Comparison of ENCODE assay signal across 8 mouse cellular contexts in genomic region chr4:155095238-155095900, GRCm38 (mm10). TPM values are rescaled to one million over a fixed set of nuclear protein-coding genes. Genes with fewer than 3 reads are reported as not detected.
DNase-seq lines count a peak whose midpoint lies in the region; ATAC-seq and TF ChIP-seq lines count a peak whose summit lies in the region.

No protein-coding gene starts in this region.

- ATAC-seq in Patski: peak; percentile 74
- peak; percentile 76 for ATAC-seq in hindbrain, embryonic 13.5 days (ENCODE audit: low FRiP score)

- CTCF ChIA-PET in Patski (lab: Charles Lee): interaction anchor here (0.7 to 7.9 kb wide), 7 partner anchors 9 to 213 kb away, joined by 3 to 50 read pairs (median 4); partner anchors contain the start of genes Faap20, Morn1 and Rer1

- TF ChIP-seq CTCF in Patski (IDR thresholded peaks at IDR 0.05): no peak

- H3K36me3 ChIP-seq in hindbrain, embryonic 13.5 days: peaks cover 11% of the 10 kb centered on the region; the same call in 1 of the 2 replicates

- H3K27ac ChIP-seq in hindbrain, embryonic 13.5 days: peak overlapping the region; percentile 71; the same call in 1 of the 2 replicates

- in situ Hi-C loops in Patski (cut with MboI; ENCODE audit: low pct_unique_long_range_greater_than_20kb): loop anchor here (5.0 kb wide), 1 partner anchor 152 kb away; the partner anchor contains the start of gene Faap20

- no peak overlapping the region for H3K4me3 ChIP-seq in hindbrain, embryonic 13.5 days

- H3K4me1 ChIP-seq in hindbrain, embryonic 13.5 days (replicated peaks): peaks cover 4% of the 10 kb centered on the region

- no peaks in the 10 kb centered on the region for H3K9me3 ChIP-seq in hindbrain, embryonic 13.5 days

- H3K4me2 ChIP-seq in hindbrain, embryonic 13.5 days: no peak overlapping the region

- DNase-seq in Patski (ENCODE audit: low read depth, low spot score): peak; percentile 83
- peak; percentile 95 to 96 for DNase-seq in cerebellum, postnatal 14 days
- peak; percentile 76 to 86 for DNase-seq in frontal cortex, postnatal 25 days (ENCODE audit: low spot score in 2 of 2)
- peak; percentile 86 to 93 for DNase-seq in layer of hippocampus, postnatal 14 days (ENCODE audit: low spot score in 2 of 2)
- DNase-seq in lung, postnatal 10 days: peak; percentile 92
- peak; percentile 81 for DNase-seq in ovary, postnatal 36 days (ENCODE audit: low spot score)
- peak; percentile 84 for DNase-seq in thymus, postnatal 14 days

- no peaks in the 10 kb centered on the region for H3K27me3 ChIP-seq in Patski
- H3K27me3 ChIP-seq in hindbrain, embryonic 13.5 days: no peaks in the 10 kb centered on the region

- POLR2A ChIA-PET in Patski (lab: Charles Lee): interaction anchor here (1.6 kb wide), 1 partner anchor 121 kb away, joined by 6 read pairs; no protein-coding TSS in a partner anchor

- H3K9ac ChIP-seq in hindbrain, embryonic 13.5 days: no peak overlapping the region

- WGBS in hindbrain, embryonic 13.5 days: 30% methylated on average over 8 of the region's 8 CpGs

RNA-seq across cellular contexts. Expression of gene Morn1, which starts 9.0 kb away (rescaled TPM):
- polyA plus RNA-seq in Patski (2021): 3.6 TPM
- 7.1 and 8.0 TPM in 2 replicates for polyA plus RNA-seq in hindbrain, embryonic 13.5 days (2015; fragmentation: Nextera tagmentation; extraction: Ambion mirVana)
- 10 to 100 TPM; 13.5 to 14.1 TPM for total RNA-seq in layer of hippocampus, postnatal 14 days (2021)

RNA-seq across cellular contexts. Expression of gene Rer1, which starts 9.2 kb away (rescaled TPM):
- 91.9 TPM for polyA plus RNA-seq in Patski (2021)
- 123 and 132 TPM in 2 replicates for polyA plus RNA-seq in hindbrain, embryonic 13.5 days (2015; fragmentation: Nextera tagmentation; extraction: Ambion mirVana)
- 10 to 100 TPM; 60.7 to 66.3 TPM for total RNA-seq in layer of hippocampus, postnatal 14 days (2021)

RNA-seq across cellular contexts. Expression of gene Pex10, which starts 28.6 kb away (rescaled TPM):
- 6.6 TPM for polyA plus RNA-seq in Patski (2021)
- 18.6 and 24.2 TPM in 2 replicates for polyA plus RNA-seq in hindbrain, embryonic 13.5 days (2015; fragmentation: Nextera tagmentation; extraction: Ambion mirVana)
- 10 to 100 TPM; 22.1 to 26.3 TPM for total RNA-seq in layer of hippocampus, postnatal 14 days (2021)

RNA-seq across cellular contexts. Expression of gene Plch2, which starts 38.8 kb away (rescaled TPM):
- 0.49 TPM for polyA plus RNA-seq in Patski (2021)
- 8.4 and 11.1 TPM in 2 replicates for polyA plus RNA-seq in hindbrain, embryonic 13.5 days (2015; fragmentation: Nextera tagmentation; extraction: Ambion mirVana)
- 10 to 100 TPM; 90.9 to 97.9 TPM for total RNA-seq in layer of hippocampus, postnatal 14 days (2021)
